Mouse (Mus musculus): ENCODE measurements around the gene Adgrb3. TPM values are rescaled to one million over a fixed set of nuclear protein-coding genes. Genes with fewer than 3 reads are reported as not detected.
A peak's percentile ranks its signal among the peaks of the same experiment; 100 is the strongest.

The Adgrb3 gene
- polyA plus RNA-seq, 1 experiment from 2014 or later: 0.92 TPM

GRCm38 (mm10) chr1:25242436-25242835 is 587.1 kb downstream of the Adgrb3 start:
- H3K9me3 ChIP-seq: no peaks in the 10 kb centered on the region
- no peaks in the 10 kb centered on the region for H3K27me3 ChIP-seq
- H3K4me2 ChIP-seq: no peak overlapping the region
- no peak overlapping the region for H3K4me3 ChIP-seq (replicated peaks)
- H3K27ac ChIP-seq: no peak overlapping the region
- WGBS: 73% methylated on average over 6 of the region's 6 CpGs
- H3K4me1 ChIP-seq (replicated peaks): no peaks in the 10 kb centered on the region
- no peak for ATAC-seq (ENCODE audit: insufficient number of reproducible peaks, insufficient read depth, low FRiP score, low TSS enrichment, low read depth)
- H3K36me3 ChIP-seq: no peaks in the 10 kb centered on the region
- H3K9ac ChIP-seq (replicated peaks): no peak overlapping the region

- WGBS: 26% methylated on average over 7 of the region's 7 CpGs
- Histone ChIP-seq H3K27me3 (peaks cover 6% of the 10 kb centered on the region; the same call in 1 of the 2 replicates), H3K9ac (replicated peaks) (no peak overlapping the region), H3K4me2 (no peak overlapping the region), H3K4me3 (replicated peaks) (no peak overlapping the region), H3K4me1 (replicated peaks) (no peaks in the 10 kb centered on the region), H3K27ac (no peak overlapping the region), H3K36me3 (no peaks in the 10 kb centered on the region), H3K9me3 (no peaks in the 10 kb centered on the region)
- no peak for ATAC-seq (ENCODE audit: insufficient number of reproducible peaks, insufficient read depth, low FRiP score, low TSS enrichment, low read depth)
Observed at GRCm38 (mm10) chr1:25229245-25229750, 600.2 kb downstream of the Adgrb3 start.

GRCm38 (mm10) chr1:25228381-25229244 is 600.9 kb downstream of the Adgrb3 start:
- no peak overlapping the region for H3K27ac ChIP-seq
- peak; percentile 82; the same call in 1 of the 2 replicates for ATAC-seq (ENCODE audit: insufficient number of reproducible peaks, insufficient read depth, low FRiP score, low TSS enrichment, low read depth)
- H3K36me3 ChIP-seq: no peaks in the 10 kb centered on the region
- H3K9me3 ChIP-seq: no peaks in the 10 kb centered on the region
- H3K4me2 ChIP-seq: peak overlapping the region; percentile 52
- no peak overlapping the region for H3K9ac ChIP-seq (replicated peaks)
- H3K4me3 ChIP-seq (replicated peaks): peak overlapping the region; percentile 18
- H3K27me3 ChIP-seq: peaks cover 6% of the 10 kb centered on the region; the same call in 1 of the 2 replicates
- H3K4me1 ChIP-seq (replicated peaks): no peaks in the 10 kb centered on the region
- WGBS: 5% methylated on average over 37 of the region's 37 CpGs

- 48% methylated on average over 3 of the region's 3 CpGs for WGBS
- peaks cover 6% of the 10 kb centered on the region; the same call in 1 of the 2 replicates for H3K27me3 ChIP-seq
- H3K4me3 ChIP-seq (replicated peaks): no peak overlapping the region
- H3K4me2 ChIP-seq: peak overlapping the region; percentile 52; the same call in 1 of the 2 replicates
- H3K9me3 ChIP-seq: no peaks in the 10 kb centered on the region
- ATAC-seq (ENCODE audit: insufficient number of reproducible peaks, insufficient read depth, low FRiP score, low TSS enrichment, low read depth): no peak
- no peaks in the 10 kb centered on the region for H3K36me3 ChIP-seq
- no peak overlapping the region for H3K9ac ChIP-seq (replicated peaks)
- H3K27ac ChIP-seq: no peak overlapping the region
- H3K4me1 ChIP-seq (replicated peaks): no peaks in the 10 kb centered on the region
Observed at GRCm38 (mm10) chr1:25227880-25228279, 601.6 kb downstream of the Adgrb3 start.

- no peaks in the 10 kb centered on the region for H3K9me3 ChIP-seq
- H3K4me2 ChIP-seq: no peak overlapping the region
- no peaks in the 10 kb centered on the region for H3K36me3 ChIP-seq
- WGBS: 56% methylated on average over 5 of the region's 5 CpGs
- ATAC-seq (ENCODE audit: insufficient number of reproducible peaks, insufficient read depth, low FRiP score, low TSS enrichment, low read depth): no peak
- no peaks in the 10 kb centered on the region for H3K4me1 ChIP-seq (replicated peaks)
- H3K9ac ChIP-seq (replicated peaks): no peak overlapping the region
- no peaks in the 10 kb centered on the region for H3K27me3 ChIP-seq
- no peak overlapping the region for H3K27ac ChIP-seq
- H3K4me3 ChIP-seq (replicated peaks): no peak overlapping the region
Observed at GRCm38 (mm10) chr1:25204636-25205035, 624.9 kb downstream of the Adgrb3 start.

- no peak for ATAC-seq (ENCODE audit: insufficient number of reproducible peaks, insufficient read depth, low FRiP score, low TSS enrichment, low read depth)
- Histone ChIP-seq H3K27ac (no peak overlapping the region), H3K9me3 (no peaks in the 10 kb centered on the region), H3K27me3 (no peaks in the 10 kb centered on the region), H3K9ac (replicated peaks) (no peak overlapping the region), H3K4me3 (replicated peaks) (no peak overlapping the region), H3K4me1 (replicated peaks) (no peaks in the 10 kb centered on the region), H3K4me2 (no peak overlapping the region), H3K36me3 (no peaks in the 10 kb centered on the region)
Observed at GRCm38 (mm10) chr1:25199392-25199791, 630.1 kb downstream of the Adgrb3 start.

- Histone ChIP-seq H3K27ac (no peak overlapping the region), H3K27me3 (no peaks in the 10 kb centered on the region), H3K9ac (replicated peaks) (no peak overlapping the region), H3K9me3 (no peaks in the 10 kb centered on the region), H3K36me3 (no peaks in the 10 kb centered on the region), H3K4me2 (no peak overlapping the region), H3K4me1 (replicated peaks) (no peaks in the 10 kb centered on the region), H3K4me3 (replicated peaks) (no peak overlapping the region)
- no peak for ATAC-seq (ENCODE audit: insufficient number of reproducible peaks, insufficient read depth, low FRiP score, low TSS enrichment, low read depth)
- 82% methylated on average over 11 of the region's 11 CpGs for WGBS
Observed at GRCm38 (mm10) chr1:25191986-25192385, 637.5 kb downstream of the Adgrb3 start.

GRCm38 (mm10) chr1:25189261-25189660 is 640.2 kb downstream of the Adgrb3 start:
- Histone ChIP-seq H3K9me3 (no peaks in the 10 kb centered on the region), H3K27me3 (no peaks in the 10 kb centered on the region), H3K4me2 (no peak overlapping the region), H3K27ac (no peak overlapping the region), H3K36me3 (no peaks in the 10 kb centered on the region), H3K9ac (replicated peaks) (no peak overlapping the region), H3K4me3 (replicated peaks) (no peak overlapping the region), H3K4me1 (replicated peaks) (no peaks in the 10 kb centered on the region)
- 28% methylated on average over 9 of the region's 9 CpGs for WGBS
- ATAC-seq (ENCODE audit: insufficient number of reproducible peaks, insufficient read depth, low FRiP score, low TSS enrichment, low read depth): peak; percentile 42; the same call in 1 of the 2 replicates

GRCm38 (mm10) chr1:25185909-25186308 is 643.6 kb downstream of the Adgrb3 start:
- no peaks in the 10 kb centered on the region for H3K36me3 ChIP-seq
- no peak overlapping the region for H3K9ac ChIP-seq (replicated peaks)
- H3K9me3 ChIP-seq: no peaks in the 10 kb centered on the region
- no peak for ATAC-seq (ENCODE audit: insufficient number of reproducible peaks, insufficient read depth, low FRiP score, low TSS enrichment, low read depth)
- 90% methylated on average over 2 of the region's 2 CpGs for WGBS
- no peaks in the 10 kb centered on the region for H3K27me3 ChIP-seq
- no peak overlapping the region for H3K27ac ChIP-seq
- no peak overlapping the region for H3K4me3 ChIP-seq (replicated peaks)
- H3K4me1 ChIP-seq (replicated peaks): no peaks in the 10 kb centered on the region
- no peak overlapping the region for H3K4me2 ChIP-seq

- ATAC-seq (ENCODE audit: insufficient number of reproducible peaks, insufficient read depth, low FRiP score, low TSS enrichment, low read depth): no peak
- Histone ChIP-seq H3K36me3 (no peaks in the 10 kb centered on the region), H3K9ac (replicated peaks) (no peak overlapping the region), H3K27me3 (no peaks in the 10 kb centered on the region), H3K4me2 (no peak overlapping the region), H3K4me3 (replicated peaks) (no peak overlapping the region), H3K4me1 (replicated peaks) (no peaks in the 10 kb centered on the region; the same call in 1 of the 2 replicates), H3K27ac (no peak overlapping the region), H3K9me3 (no peaks in the 10 kb centered on the region)
- 66% methylated on average over 2 of the region's 2 CpGs for WGBS
Observed at GRCm38 (mm10) chr1:25181881-25182280, 647.6 kb downstream of the Adgrb3 start.

- Histone ChIP-seq H3K36me3 (no peaks in the 10 kb centered on the region), H3K4me2 (no peak overlapping the region), H3K4me1 (replicated peaks) (no peaks in the 10 kb centered on the region; the same call in 1 of the 2 replicates), H3K27ac (no peak overlapping the region), H3K27me3 (no peaks in the 10 kb centered on the region), H3K4me3 (replicated peaks) (no peak overlapping the region), H3K9me3 (no peaks in the 10 kb centered on the region), H3K9ac (replicated peaks) (no peak overlapping the region)
- 71% methylated on average over 6 of the region's 6 CpGs for WGBS
- no peak for ATAC-seq (ENCODE audit: insufficient number of reproducible peaks, insufficient read depth, low FRiP score, low TSS enrichment, low read depth)
Observed at GRCm38 (mm10) chr1:25180615-25181014, 648.9 kb downstream of the Adgrb3 start.

All from limb, embryonic 12.5 days (tissue).